Mouse (Mus musculus): ENCODE data around the gene Ddi1. TPM values are rescaled to one million over a fixed set of nuclear protein-coding genes. Genes with fewer than 3 reads are reported as not detected.

Ddi1 gene
- polyA plus RNA-seq, 1 experiment from 2014 or later: 0.13 TPM

Other genes with a start within 250 kb of the Ddi1 start
- gene Pdgfd, start 101.3 kb downstream of the Ddi1 start, polyA plus RNA-seq (2014; fragmentation: Nextera tagmentation; extraction: Ambion mirVana): 9.1 and 11.3 TPM in 2 replicates